Mouse (Mus musculus): ENCODE results near the gene Trim41. TPM values are rescaled to one million over a fixed set of nuclear protein-coding genes. Genes with fewer than 3 reads are reported as not detected.
"Not testable (repeated sequence)": the region's sequence is repeated elsewhere in the genome, so short reads cannot be mapped to it uniquely, and the experiment has no call there.

Trim41 gene
- polyA plus RNA-seq, 1 experiment from 2014 or later = 5.7 TPM

DNA sequence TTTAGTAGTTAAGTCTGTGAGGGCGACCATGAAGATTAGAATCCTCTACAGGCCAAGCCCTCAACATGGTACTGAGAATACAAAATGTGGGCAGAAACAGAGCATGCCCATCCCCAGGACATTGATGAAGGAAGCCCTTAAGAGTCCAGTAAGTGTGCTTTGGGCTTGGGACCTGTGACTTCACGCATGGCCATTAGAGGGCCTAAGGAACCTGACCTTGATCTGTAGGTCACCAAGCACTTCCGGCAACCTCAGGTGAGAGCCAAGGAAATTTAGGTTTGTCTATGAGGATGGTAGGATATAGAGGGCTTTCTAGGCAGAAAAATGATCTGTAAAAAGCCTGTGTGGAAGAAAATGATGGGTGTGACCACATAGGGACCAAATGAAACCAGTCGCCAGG lies 20.9 kb downstream of the Trim41 start:
- H3K9me3 ChIP-seq (ENCODE audit: control insufficient read depth, low read length) = no peaks in the 10 kb centered on the region
- no peak for ATAC-seq (ENCODE audit: insufficient number of reproducible peaks, low FRiP score, low TSS enrichment, low read depth)
- no peaks in the 10 kb centered on the region for H3K27me3 ChIP-seq (ENCODE audit: control insufficient read depth, insufficient read depth, low read length)
- H3K4me3 ChIP-seq (ENCODE audit: low read depth, low read length) = no peak overlapping the region
- H3K27ac ChIP-seq (replicated peaks; ENCODE audit: low read depth, low read length) = no peak overlapping the region
- 79% methylated on average over 4 of the region's 4 CpGs for WGBS
- H3K9ac ChIP-seq (ENCODE audit: low read length) = no peak overlapping the region
- H3K36me3 ChIP-seq (ENCODE audit: control insufficient read depth, insufficient read depth, low read length) = no peaks in the 10 kb centered on the region
- no peak for DNase-seq (ENCODE audit: low spot score)
- no peak overlapping the region for H3K4me2 ChIP-seq (ENCODE audit: low read depth, severe bottlenecking)
- H3K4me1 ChIP-seq (ENCODE audit: control insufficient read depth, insufficient read depth, low read length) = no peaks in the 10 kb centered on the region

DNA sequence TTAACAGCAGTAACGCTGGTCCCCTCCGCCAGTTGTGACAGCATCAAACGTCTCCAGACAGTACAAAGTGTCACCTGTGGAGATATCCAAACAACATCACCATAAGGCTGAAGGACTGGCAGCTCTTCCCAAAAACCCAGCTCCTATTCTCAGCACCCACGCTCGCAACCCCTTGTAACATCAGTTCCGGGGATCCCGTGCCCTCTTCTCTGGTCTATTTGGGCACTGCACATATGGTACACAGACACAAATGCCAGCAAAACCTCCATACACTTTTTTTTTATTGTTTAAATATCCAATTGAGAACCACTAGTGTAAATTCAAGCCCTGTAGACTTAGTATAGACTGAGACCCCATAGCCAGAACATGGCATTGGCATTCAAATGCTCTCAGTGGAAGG lies 21.9 kb downstream of the Trim41 start:
- H3K4me2 ChIP-seq (ENCODE audit: low read depth, severe bottlenecking) = no peak overlapping the region
- no peaks in the 10 kb centered on the region for H3K9me3 ChIP-seq (ENCODE audit: control insufficient read depth, low read length)
- H3K27ac ChIP-seq (replicated peaks; ENCODE audit: low read depth, low read length) = no peak overlapping the region
- no peak overlapping the region for H3K9ac ChIP-seq (ENCODE audit: low read length)
- H3K36me3 ChIP-seq (ENCODE audit: control insufficient read depth, insufficient read depth, low read length) = no peaks in the 10 kb centered on the region
- no peaks in the 10 kb centered on the region for H3K27me3 ChIP-seq (ENCODE audit: control insufficient read depth, insufficient read depth, low read length)
- no peak overlapping the region for H3K4me3 ChIP-seq (ENCODE audit: low read depth, low read length)
- no peak for DNase-seq (ENCODE audit: low spot score)
- no peaks in the 10 kb centered on the region for H3K4me1 ChIP-seq (ENCODE audit: control insufficient read depth, insufficient read depth, low read length)
- WGBS = 94% methylated on average over 7 of the region's 7 CpGs
- no peak for ATAC-seq (ENCODE audit: insufficient number of reproducible peaks, low FRiP score, low TSS enrichment, low read depth)

DNA sequence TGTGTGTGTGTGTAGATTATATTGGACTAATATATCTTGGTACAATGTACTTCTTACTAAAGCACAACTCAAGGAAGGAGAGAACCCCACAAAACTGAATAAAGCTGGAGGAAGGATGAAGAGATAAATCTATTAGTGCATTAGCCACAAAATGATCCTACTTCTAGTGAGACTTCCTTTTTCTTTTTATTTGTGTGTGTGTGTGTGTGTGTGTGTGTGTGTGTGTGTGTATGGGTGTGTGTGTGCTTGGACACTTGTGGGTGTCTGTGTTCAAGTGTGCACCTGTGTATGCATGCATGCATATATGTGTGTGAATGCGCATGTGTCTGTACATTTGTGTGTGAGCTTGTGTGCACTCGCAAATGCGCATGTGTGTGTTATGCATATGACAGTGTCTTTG lies 24.0 kb downstream of the Trim41 start:
- H3K4me3 ChIP-seq (ENCODE audit: low read depth, low read length) = no peak overlapping the region
- no peak overlapping the region for H3K27ac ChIP-seq (replicated peaks; ENCODE audit: low read depth, low read length)
- ATAC-seq (ENCODE audit: insufficient number of reproducible peaks, low FRiP score, low TSS enrichment, low read depth) (no peak), DNase-seq (ENCODE audit: low spot score) (no peak)
- H3K36me3 ChIP-seq (ENCODE audit: control insufficient read depth, insufficient read depth, low read length) = no peaks in the 10 kb centered on the region
- no peaks in the 10 kb centered on the region for H3K4me1 ChIP-seq (ENCODE audit: control insufficient read depth, insufficient read depth, low read length)
- WGBS = 97% methylated on average over 3 of the region's 3 CpGs
- no peaks in the 10 kb centered on the region for H3K27me3 ChIP-seq (ENCODE audit: control insufficient read depth, insufficient read depth, low read length)
- no peak overlapping the region for H3K4me2 ChIP-seq (ENCODE audit: low read depth, severe bottlenecking)
- no peak overlapping the region for H3K9ac ChIP-seq (ENCODE audit: low read length)
- H3K9me3 ChIP-seq (ENCODE audit: control insufficient read depth, low read length) = no peaks in the 10 kb centered on the region

DNA sequence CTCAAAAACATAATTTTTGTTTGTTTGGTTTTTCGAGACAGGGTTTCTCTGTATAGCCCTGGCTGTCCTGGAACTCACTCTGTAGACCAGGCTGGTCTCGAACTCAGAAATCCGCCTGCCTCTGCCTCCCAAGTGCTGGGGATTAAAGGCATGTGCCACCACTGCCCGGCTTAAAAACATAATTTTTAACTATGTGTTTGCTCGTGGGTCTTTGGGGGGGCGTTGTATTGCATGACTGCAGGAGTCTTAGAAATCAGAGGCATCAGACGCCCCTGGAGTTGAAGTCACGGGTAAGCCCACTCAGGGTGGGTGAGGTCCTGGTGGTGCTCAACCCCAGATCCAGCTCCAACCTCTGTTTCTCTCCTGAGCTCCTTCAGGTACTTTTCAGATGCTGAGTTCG lies 25.3 kb downstream of the Trim41 start:
- DNase-seq (ENCODE audit: low spot score); ATAC-seq (ENCODE audit: insufficient number of reproducible peaks, low FRiP score, low TSS enrichment, low read depth); H3K9ac ChIP-seq (ENCODE audit: low read length); H3K4me3 ChIP-seq (ENCODE audit: low read depth, low read length); H3K36me3 ChIP-seq (ENCODE audit: control insufficient read depth, insufficient read depth, low read length); H3K4me2 ChIP-seq (ENCODE audit: low read depth, severe bottlenecking); H3K27ac ChIP-seq (replicated peaks; ENCODE audit: low read depth, low read length); H3K4me1 ChIP-seq (ENCODE audit: control insufficient read depth, insufficient read depth, low read length); H3K9me3 ChIP-seq (ENCODE audit: control insufficient read depth, low read length); H3K27me3 ChIP-seq (ENCODE audit: control insufficient read depth, insufficient read depth, low read length): not testable (repeated sequence)
- WGBS = 90% methylated on average over 9 of the region's 9 CpGs

DNA sequence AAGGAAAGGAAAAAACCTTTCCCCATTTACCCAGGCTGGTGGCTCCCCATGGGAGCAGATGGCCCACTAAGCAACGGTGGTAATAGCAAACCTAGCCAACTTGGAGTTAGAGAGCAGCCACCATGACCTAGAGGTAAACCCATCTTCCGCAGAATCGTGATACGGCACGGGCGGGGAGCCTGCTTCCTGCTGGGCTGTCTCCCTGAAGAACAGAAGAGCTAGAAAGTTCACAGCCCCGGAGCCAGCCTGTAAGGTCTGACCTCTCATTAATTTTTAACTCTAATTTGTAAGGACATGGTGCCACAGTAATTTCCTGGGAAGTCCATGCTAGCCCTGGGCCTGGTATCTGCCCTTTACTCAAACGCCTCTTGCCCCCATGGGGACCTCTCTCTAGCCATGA lies 26.2 kb downstream of the Trim41 start:
- no peak overlapping the region for H3K9ac ChIP-seq (ENCODE audit: low read length)
- no peaks in the 10 kb centered on the region for H3K36me3 ChIP-seq (ENCODE audit: control insufficient read depth, insufficient read depth, low read length)
- H3K4me3 ChIP-seq (ENCODE audit: low read depth, low read length) = no peak overlapping the region
- DNase-seq (ENCODE audit: low spot score) (no peak), ATAC-seq (ENCODE audit: insufficient number of reproducible peaks, low FRiP score, low TSS enrichment, low read depth) (no peak)
- no peaks in the 10 kb centered on the region for H3K9me3 ChIP-seq (ENCODE audit: control insufficient read depth, low read length)
- 61% methylated on average over 8 of the region's 8 CpGs for WGBS
- H3K27me3 ChIP-seq (ENCODE audit: control insufficient read depth, insufficient read depth, low read length) = no peaks in the 10 kb centered on the region
- no peak overlapping the region for H3K4me2 ChIP-seq (ENCODE audit: low read depth, severe bottlenecking)
- no peaks in the 10 kb centered on the region for H3K4me1 ChIP-seq (ENCODE audit: control insufficient read depth, insufficient read depth, low read length)
- no peak overlapping the region for H3K27ac ChIP-seq (replicated peaks; ENCODE audit: low read depth, low read length)

DNA sequence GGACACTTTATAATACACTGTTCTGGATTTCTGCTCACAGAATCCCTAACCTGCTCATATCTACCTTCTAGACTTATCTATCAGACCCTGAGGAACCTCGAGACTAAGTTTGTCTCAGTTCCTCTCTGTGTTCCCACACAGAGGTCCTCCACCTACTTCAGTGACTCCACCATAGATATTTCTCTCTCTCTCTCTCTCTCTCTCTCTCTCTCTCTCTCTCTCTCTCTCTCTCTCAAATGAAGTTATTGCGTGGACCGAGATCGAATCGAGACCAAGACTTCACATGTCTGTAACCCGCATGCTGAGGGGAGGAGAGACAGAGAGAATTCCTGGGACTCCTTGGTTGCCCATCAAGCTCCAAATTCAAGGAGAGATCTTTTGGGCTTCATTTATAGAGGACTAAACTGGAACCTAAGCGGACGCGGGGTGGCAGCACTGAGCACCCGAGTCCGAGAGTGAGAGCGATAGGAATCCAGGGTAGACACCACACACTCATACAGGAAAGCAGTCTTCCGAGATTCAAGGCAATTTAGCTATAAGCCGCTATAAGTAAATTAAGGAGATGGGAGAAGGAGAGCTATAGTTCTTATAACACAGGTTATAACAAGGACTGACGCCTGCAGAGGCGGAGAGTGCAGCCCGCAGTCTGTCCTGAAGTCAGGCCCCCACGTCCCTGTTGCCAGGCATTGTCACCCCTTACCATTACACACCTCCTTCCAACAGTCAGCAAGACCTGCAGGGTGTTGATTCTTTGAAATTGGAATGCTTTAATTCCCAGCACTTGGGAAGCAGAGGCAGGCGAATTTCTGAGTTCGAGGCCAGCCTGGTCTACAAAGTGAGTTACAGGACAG lies 27.0 kb downstream of the Trim41 start:
- no peaks in the 10 kb centered on the region for H3K4me1 ChIP-seq (ENCODE audit: control insufficient read depth, insufficient read depth, low read length)
- no peaks in the 10 kb centered on the region for H3K9me3 ChIP-seq (ENCODE audit: control insufficient read depth, low read length)
- H3K4me2 ChIP-seq (ENCODE audit: low read depth, severe bottlenecking) = peak overlapping the region; percentile 35
- no peak overlapping the region for H3K27ac ChIP-seq (replicated peaks; ENCODE audit: low read depth, low read length)
- no peaks in the 10 kb centered on the region for H3K27me3 ChIP-seq (ENCODE audit: control insufficient read depth, insufficient read depth, low read length)
- no peak overlapping the region for H3K4me3 ChIP-seq (ENCODE audit: low read depth, low read length)
- peak; percentile 88 for DNase-seq (ENCODE audit: low spot score)
- ATAC-seq (ENCODE audit: insufficient number of reproducible peaks, low FRiP score, low TSS enrichment, low read depth) = no peak; the same call in 1 of the 2 replicates
- no peak overlapping the region for H3K9ac ChIP-seq (ENCODE audit: low read length)
- H3K36me3 ChIP-seq (ENCODE audit: control insufficient read depth, insufficient read depth, low read length) = no peaks in the 10 kb centered on the region
- 18% methylated on average over 20 of the region's 20 CpGs for WGBS

DNA sequence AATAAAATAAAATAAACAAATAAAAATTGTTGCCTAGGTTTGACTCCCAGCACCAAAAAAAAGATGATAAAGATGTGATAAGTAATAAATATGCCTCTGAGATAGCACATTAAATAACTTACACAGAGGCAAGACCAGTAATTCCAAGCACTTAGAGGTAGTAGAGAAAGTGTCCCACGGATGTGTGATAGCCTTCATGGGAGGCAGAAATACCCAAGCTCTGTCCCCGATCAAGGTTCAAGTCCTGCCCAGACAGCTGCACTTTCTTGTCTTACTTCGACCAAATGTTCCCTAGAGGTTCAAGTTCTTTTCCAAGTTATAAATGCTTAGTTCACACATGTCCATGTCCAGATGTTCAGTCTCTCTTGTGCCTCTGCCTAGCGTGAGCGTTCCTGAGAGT lies 27.9 kb downstream of the Trim41 start:
- 85% methylated on average over 5 of the region's 5 CpGs for WGBS

DNA sequence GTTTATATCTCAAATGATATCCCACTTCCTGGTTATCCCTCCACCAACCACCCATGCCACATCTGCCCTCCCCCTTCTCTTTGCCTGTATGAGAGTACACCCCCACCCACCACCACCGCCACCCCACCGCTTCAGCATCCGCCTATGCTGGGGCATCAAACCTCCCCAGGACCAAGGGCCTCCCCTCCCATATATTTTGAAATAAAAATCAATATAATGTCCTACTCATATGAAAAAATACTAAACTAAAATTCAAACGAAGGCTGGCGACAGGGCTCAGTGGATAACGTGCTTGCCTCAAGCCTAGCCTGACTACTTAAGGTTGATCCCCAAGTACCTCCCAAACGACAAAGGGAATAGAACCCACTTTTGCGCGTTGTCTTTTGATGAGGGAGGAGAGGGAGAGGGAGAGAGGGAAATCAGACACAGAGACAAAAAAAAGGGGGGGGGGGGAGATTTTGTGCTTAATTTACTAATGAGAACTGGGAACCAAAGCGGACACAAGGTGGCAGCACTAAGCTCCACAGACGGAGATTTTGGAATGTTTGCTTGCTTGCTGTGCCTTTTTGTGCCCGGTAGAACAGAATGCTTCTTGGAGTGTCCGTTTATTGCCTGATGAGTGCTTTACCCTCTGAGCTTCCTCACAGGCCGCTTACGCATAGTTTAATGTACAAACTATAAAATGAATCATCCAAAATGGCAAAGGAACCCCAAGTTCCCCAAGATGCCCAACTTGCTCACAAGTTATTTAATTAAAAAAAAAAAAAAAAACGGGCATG lies 28.7 kb downstream of the Trim41 start:
- H3K4me3 ChIP-seq (ENCODE audit: low read depth, low read length) = peak overlapping the region; percentile 26
- H3K4me2 ChIP-seq (ENCODE audit: low read depth, severe bottlenecking) = peak overlapping the region; percentile 48
- ATAC-seq (ENCODE audit: insufficient number of reproducible peaks, low FRiP score, low TSS enrichment, low read depth) = peak; percentile 51; the same call in 1 of the 2 replicates
- DNase-seq (ENCODE audit: low spot score) = peak; percentile 83
- no peaks in the 10 kb centered on the region for H3K9me3 ChIP-seq (ENCODE audit: control insufficient read depth, low read length)
- no peaks in the 10 kb centered on the region for H3K27me3 ChIP-seq (ENCODE audit: control insufficient read depth, insufficient read depth, low read length)
- no peak overlapping the region for H3K27ac ChIP-seq (replicated peaks; ENCODE audit: low read depth, low read length)
- H3K36me3 ChIP-seq (ENCODE audit: control insufficient read depth, insufficient read depth, low read length) = no peaks in the 10 kb centered on the region
- H3K9ac ChIP-seq (ENCODE audit: low read length) = peak overlapping the region; percentile 12; the same call in 1 of the 2 replicates
- WGBS = 8% methylated on average over 16 of the region's 16 CpGs
- H3K4me1 ChIP-seq (ENCODE audit: control insufficient read depth, insufficient read depth, low read length) = no peaks in the 10 kb centered on the region

More for the DNA sequence above, 27.9 kb downstream of the Trim41 start:
- no peaks in the 10 kb centered on the region for H3K36me3 ChIP-seq (ENCODE audit: control insufficient read depth, insufficient read depth, low read length)
- no peaks in the 10 kb centered on the region for H3K9me3 ChIP-seq (ENCODE audit: control insufficient read depth, low read length)
- no peak overlapping the region for H3K9ac ChIP-seq (ENCODE audit: low read length)
- H3K4me3 ChIP-seq (ENCODE audit: low read depth, low read length) = no peak overlapping the region
- H3K4me1 ChIP-seq (ENCODE audit: control insufficient read depth, insufficient read depth, low read length) = no peaks in the 10 kb centered on the region
- DNase-seq (ENCODE audit: low spot score) = no peak
- H3K27ac ChIP-seq (replicated peaks; ENCODE audit: low read depth, low read length) = no peak overlapping the region
- no peak for ATAC-seq (ENCODE audit: insufficient number of reproducible peaks, low FRiP score, low TSS enrichment, low read depth)
- H3K4me2 ChIP-seq (ENCODE audit: low read depth, severe bottlenecking) = no peak overlapping the region
- no peaks in the 10 kb centered on the region for H3K27me3 ChIP-seq (ENCODE audit: control insufficient read depth, insufficient read depth, low read length)
